Mouse (Mus musculus): Measurements from ENCODE around the gene Pwwp2b.

The Pwwp2b gene

DNA sequence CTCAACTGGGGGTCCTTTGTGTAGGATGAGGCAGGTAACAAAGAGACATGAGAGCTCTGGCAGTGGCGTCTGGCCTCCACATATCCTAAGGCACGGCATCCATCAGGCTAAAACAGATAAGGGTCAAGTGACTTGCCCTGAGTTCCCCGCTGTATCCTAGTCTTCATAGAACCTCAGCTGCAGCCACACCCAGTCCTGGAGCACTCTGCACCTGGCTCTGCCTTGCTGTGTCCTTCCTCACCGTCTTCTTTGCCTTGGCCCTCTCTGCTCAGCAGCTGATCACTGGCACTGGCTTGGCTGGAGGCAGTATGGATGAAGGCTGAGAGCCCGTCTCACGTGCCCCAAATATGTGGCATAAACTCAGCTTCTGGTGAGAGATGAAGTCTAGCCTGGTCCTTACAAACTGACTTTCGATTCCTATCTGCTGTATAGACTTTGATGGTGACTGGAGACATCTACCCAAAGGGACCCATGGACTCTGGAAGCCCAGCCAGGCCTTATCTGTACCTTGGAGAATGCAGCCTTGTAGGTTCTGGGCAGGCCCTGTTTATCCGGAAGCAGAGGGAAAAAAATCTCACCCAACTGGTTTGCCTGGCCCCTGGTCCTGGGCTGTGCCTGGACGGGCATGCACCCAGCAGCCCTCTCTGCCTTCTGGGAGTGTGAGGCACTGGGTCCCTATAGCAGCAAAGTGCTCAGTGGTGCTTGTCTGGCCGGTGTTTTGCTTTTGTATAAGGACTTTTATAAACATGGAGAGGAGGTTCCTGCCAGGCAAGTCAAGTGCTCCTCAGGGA lies 9.7 kb downstream of the Pwwp2b start:
- in situ Hi-C loops (cut with MseI, MboI) = no loop called here

DNA sequence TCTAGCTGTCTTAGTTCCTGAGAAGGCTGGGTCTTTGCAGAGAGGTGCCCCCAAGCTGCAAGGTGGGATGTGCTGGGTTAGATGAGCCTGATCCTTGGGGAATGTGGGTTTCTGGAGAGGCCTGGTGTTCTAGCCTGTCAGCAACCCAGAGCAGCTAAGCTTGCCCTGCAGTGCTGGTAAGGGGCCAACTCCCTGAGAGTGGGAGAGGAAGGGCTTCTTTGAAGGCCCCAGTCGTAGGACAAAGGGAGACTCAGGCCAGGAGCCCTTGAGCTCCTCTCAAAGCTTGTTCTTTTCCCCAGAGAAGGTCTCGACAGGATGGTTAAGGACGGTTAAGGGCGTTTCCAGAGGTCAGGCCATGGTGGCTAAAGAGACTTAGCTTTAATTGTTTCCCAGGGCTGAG lies 16.1 kb downstream of the Pwwp2b start:
- in situ Hi-C loops (cut with MseI, MboI) = no loop called here

GRCm38 (mm10) chr7:139265634-139266033 lies 17.4 kb downstream of the Pwwp2b start:
- in situ Hi-C loops (cut with MseI, MboI) = no loop called here

DNA sequence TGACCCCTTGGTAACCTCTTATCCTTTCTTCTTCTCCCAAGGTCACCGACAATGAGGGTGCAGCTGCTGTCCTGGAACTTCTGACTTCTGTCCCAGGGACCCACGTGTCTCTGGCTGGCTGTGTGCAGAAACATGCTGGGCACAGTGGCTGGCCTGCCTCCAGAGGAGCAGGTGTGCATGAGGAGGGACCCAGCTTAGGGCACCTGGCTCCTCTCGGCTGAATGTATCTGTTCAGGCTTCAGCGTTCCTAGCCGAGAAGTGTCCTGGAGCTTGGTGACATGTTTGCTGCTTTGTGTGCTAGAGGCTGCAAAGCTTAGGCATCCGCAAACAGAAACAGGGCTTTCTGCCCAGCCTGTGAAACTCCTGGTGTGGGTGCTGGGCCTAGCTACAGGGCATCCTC lies 18.1 kb downstream of the Pwwp2b start:
- in situ Hi-C loops (cut with MseI, MboI) = no loop called here

DNA sequence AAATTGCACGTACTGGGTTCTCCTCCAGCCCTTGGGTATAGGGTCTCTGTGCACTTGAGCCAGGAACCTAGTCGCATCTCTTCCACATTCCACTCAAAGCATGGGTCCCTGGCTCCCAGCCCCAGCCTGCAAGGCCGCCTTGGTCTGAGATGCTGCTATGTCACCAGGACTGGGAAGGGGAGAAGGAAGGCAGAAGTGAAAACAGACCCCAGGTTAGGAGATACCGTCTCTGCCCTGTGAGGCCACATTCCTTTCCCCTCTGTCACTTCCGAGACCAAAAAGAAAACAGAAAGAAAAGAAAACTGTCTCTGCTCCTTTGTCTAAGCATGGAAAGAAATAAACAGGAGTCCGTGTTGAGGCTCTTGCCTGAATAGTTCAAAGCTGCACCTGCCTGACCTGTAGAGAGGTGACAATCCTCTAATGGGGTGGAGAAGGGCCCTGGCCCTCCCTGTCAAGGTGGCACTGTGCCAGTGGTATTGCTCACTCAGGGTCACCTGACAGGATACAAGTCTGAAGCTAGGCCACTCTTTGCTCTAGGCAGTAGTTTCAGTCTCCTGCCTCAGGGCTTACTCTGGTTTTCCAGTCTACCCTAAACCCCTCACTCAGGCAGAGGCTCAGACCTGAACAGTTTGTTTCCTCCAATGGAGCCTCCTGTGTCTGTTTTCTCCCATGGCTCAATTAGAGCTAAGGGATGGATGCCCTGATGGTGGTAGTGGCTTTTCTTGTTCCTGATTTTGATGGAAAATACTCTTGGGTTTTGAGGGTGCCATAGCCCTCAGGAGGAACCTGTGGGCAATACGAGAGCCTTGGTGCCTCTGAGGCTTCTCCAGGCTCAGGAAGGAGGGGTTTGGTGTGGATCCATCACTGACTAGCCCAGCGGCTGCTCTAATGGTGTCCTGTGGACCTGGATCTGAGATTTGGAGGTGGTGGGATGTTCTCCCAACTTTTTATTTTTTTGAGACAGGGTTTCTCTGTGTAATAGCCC lies 18.9 kb downstream of the Pwwp2b start:
- in situ Hi-C loops (cut with MseI, MboI) = no loop called here

- in situ Hi-C loops (cut with MseI, MboI) = no loop called here
Measured at GRCm38 (mm10) chr7:139270738-139271137, 22.5 kb downstream of the Pwwp2b start.

DNA sequence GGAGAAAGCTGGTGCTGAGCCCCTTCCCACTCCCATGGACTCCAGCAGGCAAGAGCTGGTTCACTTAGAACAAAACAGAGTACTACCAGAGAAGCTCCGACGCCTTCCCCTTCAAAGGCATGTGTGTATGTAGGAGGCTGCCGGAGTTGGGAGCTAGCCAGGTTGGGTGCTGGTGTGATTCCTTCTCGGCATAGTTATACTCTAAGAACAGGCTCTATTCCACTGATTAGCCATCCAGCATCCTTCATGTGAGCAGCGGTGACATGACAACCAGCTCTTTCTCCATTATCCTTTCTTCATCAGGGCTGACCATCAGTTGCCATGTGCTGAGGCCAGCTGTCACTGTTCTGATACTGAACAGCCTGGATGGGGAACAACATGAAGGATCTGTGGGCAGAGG lies 23.6 kb downstream of the Pwwp2b start:
- in situ Hi-C loops (cut with MseI, MboI) = no loop called here

DNA sequence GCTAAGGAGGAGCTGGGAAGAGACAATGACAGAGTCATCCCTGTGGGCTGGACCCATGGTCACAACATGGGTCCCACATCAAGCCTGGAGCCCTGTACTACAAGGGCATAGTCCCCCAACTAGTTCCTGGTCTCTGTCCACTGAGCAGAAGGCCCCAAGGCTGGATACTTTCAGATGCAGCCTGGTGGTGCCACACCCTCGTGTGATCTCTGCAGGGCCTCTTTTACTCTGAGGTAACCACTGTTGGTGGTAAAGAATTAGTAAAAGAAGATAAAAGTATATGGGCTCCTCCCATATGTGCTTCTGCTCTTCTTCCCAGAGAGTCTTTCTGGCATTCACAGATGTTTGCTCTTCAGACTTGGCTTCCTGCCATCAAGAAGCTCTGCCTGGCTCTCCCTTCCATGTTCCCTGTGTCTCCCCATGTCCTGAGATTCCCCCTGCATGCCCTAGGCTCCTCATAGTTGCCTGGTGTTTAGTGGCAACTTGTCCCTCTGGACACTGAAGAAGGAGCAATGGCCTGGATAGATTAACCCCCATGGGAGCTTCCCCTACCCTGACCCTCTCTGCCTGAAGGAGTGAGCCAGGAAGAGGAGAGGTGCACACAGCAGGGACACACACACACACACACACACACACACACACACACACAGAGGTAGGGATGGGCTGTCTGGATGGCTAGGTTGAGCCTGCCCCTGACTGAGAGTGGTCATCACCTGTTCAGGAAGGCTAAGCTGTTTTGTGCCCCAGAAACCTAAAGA lies 24.5 kb downstream of the Pwwp2b start:
- in situ Hi-C loops (cut with MseI, MboI) = no loop called here

- in situ Hi-C loops (cut with MseI, MboI) = no loop called here
Measured at GRCm38 (mm10) chr7:139273397-139273719, 25.1 kb downstream of the Pwwp2b start.

- in situ Hi-C loops (cut with MseI, MboI) = no loop called here
Measured at GRCm38 (mm10) chr7:139275586-139275985, 27.3 kb downstream of the Pwwp2b start.

GRCm38 (mm10) chr7:139276150-139276549 lies 27.9 kb downstream of the Pwwp2b start:
- in situ Hi-C loops (cut with MseI, MboI) = no loop called here

GRCm38 (mm10) chr7:139277536-139277935 lies 29.3 kb downstream of the Pwwp2b start:
- in situ Hi-C loops (cut with MseI, MboI) = no loop called here

DNA sequence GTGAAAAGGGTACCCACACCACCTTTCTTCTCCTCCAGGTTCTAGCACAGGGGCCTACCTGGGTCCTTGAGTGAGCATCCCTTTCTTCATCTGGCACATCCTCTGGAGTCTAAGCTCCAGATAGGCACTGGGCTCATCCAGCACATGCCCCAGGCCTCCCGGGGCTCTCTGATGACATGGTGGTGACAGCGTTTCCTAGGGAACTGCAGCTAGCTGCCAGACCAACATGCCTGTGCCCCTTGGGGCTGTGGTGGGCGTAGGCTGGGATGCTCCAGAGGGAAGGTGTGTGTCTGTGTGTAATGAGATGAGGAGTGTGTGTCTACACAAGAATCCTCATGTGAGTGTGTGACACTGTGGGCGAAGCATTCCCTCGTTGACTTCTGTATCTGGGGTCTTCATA lies 31.3 kb downstream of the Pwwp2b start:
- in situ Hi-C loops (cut with MseI, MboI) = no loop called here

DNA sequence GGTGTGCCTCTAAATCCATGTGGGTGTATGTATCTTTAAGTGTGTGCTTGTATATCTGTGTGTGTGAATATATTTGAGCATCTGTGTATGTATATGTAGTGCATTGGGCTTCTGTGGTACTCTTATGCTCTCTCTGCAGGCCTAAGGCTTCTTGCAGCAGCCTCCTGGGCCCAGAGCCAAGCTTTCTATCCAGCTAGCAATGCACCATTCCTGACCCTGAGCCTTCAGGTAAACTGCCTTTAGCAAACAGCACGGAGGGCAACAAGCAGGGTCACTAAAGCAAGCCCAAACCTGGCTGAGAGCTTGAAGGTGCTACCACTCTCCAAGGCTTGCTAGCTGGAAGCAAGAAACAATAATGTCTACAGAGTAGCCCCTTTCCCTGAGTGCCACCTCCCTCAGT lies 31.8 kb downstream of the Pwwp2b start:
- in situ Hi-C loops (cut with MseI, MboI) = no loop called here

DNA sequence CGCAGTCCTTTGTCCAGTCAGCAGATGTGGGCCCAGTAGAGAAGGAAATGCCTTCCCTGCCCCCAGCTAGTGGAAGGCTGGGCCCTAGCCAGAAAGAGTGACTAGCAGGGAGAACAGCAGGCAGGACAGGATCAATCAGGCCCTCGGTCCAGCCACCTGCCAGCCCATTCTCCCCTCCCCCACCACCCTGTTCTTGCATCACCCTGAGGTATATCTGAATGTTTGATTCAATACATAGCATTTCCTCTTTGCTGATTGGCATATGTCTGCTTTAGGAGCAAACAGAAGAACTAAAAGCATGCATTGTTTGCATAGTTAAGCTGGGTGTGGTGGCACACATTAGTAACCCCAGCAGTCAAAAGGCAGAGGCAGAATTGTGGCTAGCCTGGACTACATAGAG lies 32.9 kb downstream of the Pwwp2b start:
- in situ Hi-C loops (cut with MseI, MboI) = no loop called here

DNA sequence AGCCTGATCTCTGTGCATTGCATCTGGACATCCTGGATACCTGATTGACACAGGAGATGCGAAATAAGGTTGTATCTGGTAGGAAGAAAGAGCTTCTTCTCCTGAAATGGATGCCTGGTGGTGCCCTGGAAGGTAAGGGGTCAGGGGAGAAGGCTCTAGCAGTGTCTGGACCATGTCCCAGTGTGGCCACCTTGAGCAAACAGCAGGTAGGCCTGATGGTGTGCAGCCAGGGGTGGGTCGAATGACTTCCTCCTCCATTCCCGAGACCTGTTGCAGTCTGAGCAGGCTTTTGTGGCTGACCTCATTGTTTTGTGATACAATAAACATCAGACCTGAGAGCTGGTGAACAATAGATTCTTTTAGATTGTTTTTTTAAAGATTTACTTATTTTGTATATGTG lies 33.8 kb downstream of the Pwwp2b start:
- in situ Hi-C loops (cut with MseI, MboI) = no loop called here

- in situ Hi-C loops (cut with MseI, MboI) = no loop called here
Measured at GRCm38 (mm10) chr7:139285295-139285943, 37.1 kb downstream of the Pwwp2b start.

DNA sequence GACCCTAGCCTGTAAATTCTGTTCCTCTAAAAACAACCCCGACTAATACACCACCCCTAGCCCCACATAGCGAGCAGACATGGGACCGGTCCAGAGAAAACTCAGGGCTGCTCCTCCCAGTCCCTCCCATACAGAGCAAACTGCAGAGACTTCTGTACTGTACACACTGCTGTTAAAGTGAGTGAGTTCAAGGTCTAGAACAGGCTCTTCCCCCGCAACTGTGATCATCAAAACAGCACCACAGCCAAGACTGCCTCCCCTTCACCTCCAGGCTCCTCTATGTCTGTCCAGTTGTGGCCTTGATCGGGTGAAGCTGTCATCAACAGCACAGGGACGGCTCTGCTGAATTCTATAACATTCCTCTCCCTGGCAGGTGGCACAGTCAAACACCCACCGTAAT lies 40.3 kb downstream of the Pwwp2b start:
- in situ Hi-C loops (cut with MseI, MboI) = no loop called here

GRCm38 (mm10) chr7:139293350-139293749 lies 45.1 kb downstream of the Pwwp2b start:
- in situ Hi-C loops (cut with MseI, MboI) = no loop called here

GRCm38 (mm10) chr7:139294076-139294475 lies 45.8 kb downstream of the Pwwp2b start:
- in situ Hi-C loops (cut with MseI, MboI) = no loop called here

DNA sequence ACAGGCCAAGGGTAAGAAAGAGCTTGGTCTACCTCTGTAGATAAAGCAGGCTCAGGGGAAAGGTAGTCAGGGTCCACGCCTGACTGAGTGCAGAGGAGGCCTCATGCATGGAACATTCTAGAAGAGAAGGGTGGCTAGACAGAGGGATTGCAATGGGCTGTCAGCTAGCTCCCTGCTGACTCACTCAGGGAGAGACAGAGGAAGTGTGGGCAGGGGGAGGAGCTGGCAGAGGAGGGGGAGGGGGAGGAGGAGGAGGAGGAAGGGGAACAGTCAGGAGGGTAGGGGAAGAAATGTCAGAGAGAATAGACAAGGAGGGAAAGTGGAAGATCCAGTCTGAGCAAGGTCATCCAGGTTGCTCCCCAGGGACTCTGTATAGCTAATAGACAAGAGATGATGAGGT lies 47.4 kb downstream of the Pwwp2b start:
- in situ Hi-C loops (cut with MseI, MboI) = loop anchor here in 1 of 2 experiments (5.0 kb wide), 1 partner anchor 63 kb away; no protein-coding TSS in a partner anchor
